Mouse (Mus musculus) ES-CJ7 (cell line): ENCODE data around the gene Tecr.

Source experiments
- DNase-seq: peaks from one replicate; pipeline ENCODE4 v3.0.0; 2011; ENCODE audit warnings: low read depth, low spot score

Tecr gene

GRCm38 (mm10) chr8:83566469-83567395 lies 41.0 kb downstream of the Tecr start, which contains the start of gene Ndufb7:
Gene Ndufb7, plus strand, starts transcription at chr8:83566671.
- DNase-seq: peak; percentile 92

- DNase-seq: peak; percentile 41
Observed at GRCm38 (mm10) chr8:83565731-83566375, 41.9 kb downstream of the Tecr start.

GRCm38 (mm10) chr8:83563246-83563645 lies 44.5 kb downstream of the Tecr start:
- no peak for DNase-seq

- DNase-seq: no peak
Observed at GRCm38 (mm10) chr8:83562669-83563068, 45.1 kb downstream of the Tecr start.

- DNase-seq: no peak
Observed at GRCm38 (mm10) chr8:83535736-83536135, 72.0 kb downstream of the Tecr start, which contains the start of gene Olfr370. Gene Olfr370, plus strand, starts transcription at chr8:83535780.

GRCm38 (mm10) chr8:83534802-83535201 lies 73.0 kb downstream of the Tecr start:
- no peak for DNase-seq
